9 mouse cellular contexts compared by ENCODE assay signal in genomic region chr8:46539701-46540100, GRCm38 (mm10). TPM values are rescaled to one million over a fixed set of nuclear protein-coding genes. Genes with fewer than 3 reads are reported as not detected.
A peak's percentile ranks its signal among the peaks of the same experiment; 100 is the strongest.
DNase-seq lines count a peak whose midpoint lies in the region; ATAC-seq lines count a peak whose summit lies in the region.
"Had no signal": no experiment of that assay in that cellular context is flagged by ENCODE, and none has a peak within 500 bp of the region (broad histone marks: within the 10 kb centered on the region; RNA-seq: fewer than 3 reads in every experiment).

No protein-coding gene starts in this region.

- no peak overlapping the region for H3K9ac ChIP-seq in forebrain, embryonic 14.5 days (ENCODE audit: low read length)
- no peak overlapping the region for H3K9ac ChIP-seq in forebrain, embryonic 15.5 days (replicated peaks)
- no peak overlapping the region for H3K9ac ChIP-seq in liver, embryonic 11.5 days (ENCODE audit: low read depth, low read length)
- H3K9ac ChIP-seq: limb, embryonic 13.5 days had no signal

- no peaks in the 10 kb centered on the region for H3K36me3 ChIP-seq in forebrain, embryonic 14.5 days (ENCODE audit: control insufficient read depth, insufficient read depth, low read length)
- no peaks in the 10 kb centered on the region for H3K36me3 ChIP-seq in forebrain, embryonic 15.5 days
- H3K36me3 ChIP-seq in liver, embryonic 11.5 days (ENCODE audit: control insufficient read depth, insufficient read depth, low read length): peaks cover under 1% of the 10 kb centered on the region; the same call in 1 of the 2 replicates

- H3K4me1 ChIP-seq in forebrain, embryonic 14.5 days (ENCODE audit: control insufficient read depth, insufficient read depth, low read length): no peaks in the 10 kb centered on the region
- H3K4me1 ChIP-seq in forebrain, embryonic 15.5 days: peaks cover 4% of the 10 kb centered on the region; the same call in 1 of the 2 replicates
- H3K4me1 ChIP-seq in liver, embryonic 11.5 days (replicated peaks; ENCODE audit: control insufficient read depth, insufficient read depth, low read length): peaks cover 10% of the 10 kb centered on the region

- H3K4me2 ChIP-seq in forebrain, embryonic 14.5 days (ENCODE audit: low read length): no peak overlapping the region
- H3K4me2 ChIP-seq in forebrain, embryonic 15.5 days (replicated peaks): no peak overlapping the region
- peak overlapping the region; percentile 4; the same call in 1 of the 2 replicates for H3K4me2 ChIP-seq in liver, embryonic 11.5 days
- H3K4me2 ChIP-seq: limb, embryonic 13.5 days had no signal

- no peak overlapping the region for H3K27ac ChIP-seq in forebrain, embryonic 14.5 days (ENCODE audit: low read depth, low read length)
- H3K27ac ChIP-seq in forebrain, embryonic 15.5 days (replicated peaks): no peak overlapping the region
- no peak overlapping the region for H3K27ac ChIP-seq in liver, embryonic 11.5 days (ENCODE audit: low read depth, low read length)
- H3K27ac ChIP-seq: limb, embryonic 13.5 days had no signal

- WGBS in forebrain, embryonic 14.5 days: 55% methylated on average over 5 of the region's 5 CpGs
- WGBS in forebrain, embryonic 15.5 days: 50% methylated on average over 5 of the region's 5 CpGs
- WGBS in liver, embryonic 11.5 days: 75% methylated on average over 5 of the region's 5 CpGs

- H3K9me3 ChIP-seq in forebrain, embryonic 14.5 days (replicated peaks; ENCODE audit: control insufficient read depth, low read length): no peaks in the 10 kb centered on the region
- H3K9me3 ChIP-seq in forebrain, embryonic 15.5 days: no peaks in the 10 kb centered on the region
- no peaks in the 10 kb centered on the region for H3K9me3 ChIP-seq in liver, embryonic 11.5 days (ENCODE audit: control insufficient read depth, low read length)
- H3K9me3 ChIP-seq: limb, embryonic 13.5 days had no signal

- peak; percentile 33 for DNase-seq in forebrain, embryonic 14.5 days (ENCODE audit: low spot score)
- peak; percentile 59 for DNase-seq in spleen, adult 12 weeks (ENCODE audit: low spot score)
- DNase-seq in spleen, adult 18-20 months: no peak
- no peak for DNase-seq in liver, embryonic 11.5 days (ENCODE audit: low spot score)
- DNase-seq in spleen, postnatal 4 days (ENCODE audit: low spot score in 2 of 2): peak; percentile 77 to 84
- no peak for DNase-seq in urinary bladder, postnatal 4 days (ENCODE audit: low spot score in 2 of 2)
- no peak for DNase-seq in ovary, adult 18-20 months (ENCODE audit: low spot score)

- no peak overlapping the region for H3K4me3 ChIP-seq in forebrain, embryonic 14.5 days (ENCODE audit: low read depth, low read length)
- H3K4me3 ChIP-seq in forebrain, embryonic 15.5 days: no peak overlapping the region
- no peak overlapping the region for H3K4me3 ChIP-seq in liver, embryonic 11.5 days (ENCODE audit: low read depth, low read length)
- H3K4me3 ChIP-seq: limb, embryonic 13.5 days had no signal

- peak; percentile 34; the same call in 1 of the 2 replicates for ATAC-seq in forebrain, embryonic 14.5 days
- no peak for ATAC-seq in forebrain, embryonic 15.5 days (replicated peaks)
- peak; percentile 88 for ATAC-seq in liver, embryonic 11.5 days (replicated peaks; ENCODE audit: low FRiP score)

- no peaks in the 10 kb centered on the region for H3K27me3 ChIP-seq in forebrain, embryonic 14.5 days (replicated peaks; ENCODE audit: control insufficient read depth, insufficient read depth, low read length)
- H3K27me3 ChIP-seq in forebrain, embryonic 15.5 days: no peaks in the 10 kb centered on the region
- no peaks in the 10 kb centered on the region for H3K27me3 ChIP-seq in liver, embryonic 11.5 days (replicated peaks; ENCODE audit: control insufficient read depth, insufficient read depth, low read length)
- H3K27me3 ChIP-seq: limb, embryonic 13.5 days had no signal

RNA-seq across cellular contexts. Expression of gene Cenpu, which starts 12.1 kb away (rescaled TPM):
- polyA plus RNA-seq in forebrain, embryonic 14.5 days (2014; fragmentation: Nextera tagmentation; extraction: Ambion mirVana): 16.3 and 19.6 TPM in 2 replicates
- polyA plus RNA-seq in forebrain, embryonic 15.5 days (2015; fragmentation: Nextera tagmentation; extraction: Ambion mirVana): 8.9 and 10.6 TPM in 2 replicates
- 22.0 and 29.8 TPM in 2 replicates for polyA plus RNA-seq in liver, embryonic 11.5 days (2014; fragmentation: Nextera tagmentation; extraction: Ambion mirVana)

Comparison
In these comparisons a context has a peak if more than half of its experiments do, and no peak if none do; other contexts are left out.
1. DNase-seq: peak in forebrain, embryonic 14.5 days (single experiment), spleen, adult 12 weeks (single experiment) and spleen, postnatal 4 days (2 of 2); none in spleen, adult 18-20 months (0 of 2), liver, embryonic 11.5 days (single experiment), urinary bladder, postnatal 4 days (0 of 2) and ovary, adult 18-20 months (single experiment).